Mouse (Mus musculus): Measurements from ENCODE around the gene Gm17402. TPM values are rescaled to one million over a fixed set of nuclear protein-coding genes. Genes with fewer than 3 reads are reported as not detected.

The Gm17402 gene
- not detected in 2 replicates for polyA plus RNA-seq (2015; fragmentation: Nextera tagmentation; extraction: Ambion mirVana)

DNA sequence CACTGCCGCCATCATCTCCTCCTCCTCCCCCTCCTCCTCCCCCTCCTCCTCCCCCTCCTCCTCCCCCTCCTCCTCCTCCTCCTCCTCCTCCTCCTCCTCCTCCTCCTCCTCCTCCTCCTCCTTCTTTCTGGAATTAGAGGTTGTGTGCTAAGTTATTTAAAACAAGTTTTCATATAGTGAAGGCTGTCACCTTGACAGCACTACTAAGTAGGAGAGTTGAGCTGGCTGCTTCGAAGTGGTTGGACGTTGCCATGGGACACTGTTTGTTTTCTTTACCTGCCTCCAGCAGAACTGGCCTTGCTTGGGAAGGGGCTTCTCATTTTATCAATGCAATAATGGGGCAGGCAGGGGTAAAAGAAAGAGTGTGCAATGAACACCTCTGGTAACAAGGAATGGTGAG, at the start of gene Gm17402:
Gene Gm17402, minus strand, starts transcription at position 101 of the 400 bp plus-strand sequence.
- TF ChIP-seq EP300 (IDR thresholded peaks at IDR 0.05) (no peak), CTCF (IDR thresholded peaks at IDR 0.05) (no peak)
- Histone ChIP-seq H3K36me3 (ENCODE audit: insufficient read depth, low read length) (no peaks in the 10 kb centered on the region), H3K4me3 (ENCODE audit: low read depth, low read length) (peak within 1 kb of the TSS; percentile 36), H3K9ac (replicated peaks; ENCODE audit: low read depth) (no peak within 1 kb of the TSS), H3K9me3 (ENCODE audit: low read length) (no peaks in the 10 kb centered on the region), H3K27me3 (replicated peaks; ENCODE audit: insufficient read depth, low read length) (no peaks in the 10 kb centered on the region), H3K4me1 (ENCODE audit: insufficient read depth, low read depth, low read length) (no peaks in the 10 kb centered on the region), H3K4me2 (replicated peaks; ENCODE audit: low read depth, low read length) (peak within 1 kb of the TSS; percentile 62), H3K27ac (ENCODE audit: low read length) (no peak within 1 kb of the TSS)
- ATAC-seq (no peak), DNase-seq (ENCODE audit: low spot score) (no peak)
- 24% methylated on average over 3 of the region's 3 CpGs for WGBS

DNA sequence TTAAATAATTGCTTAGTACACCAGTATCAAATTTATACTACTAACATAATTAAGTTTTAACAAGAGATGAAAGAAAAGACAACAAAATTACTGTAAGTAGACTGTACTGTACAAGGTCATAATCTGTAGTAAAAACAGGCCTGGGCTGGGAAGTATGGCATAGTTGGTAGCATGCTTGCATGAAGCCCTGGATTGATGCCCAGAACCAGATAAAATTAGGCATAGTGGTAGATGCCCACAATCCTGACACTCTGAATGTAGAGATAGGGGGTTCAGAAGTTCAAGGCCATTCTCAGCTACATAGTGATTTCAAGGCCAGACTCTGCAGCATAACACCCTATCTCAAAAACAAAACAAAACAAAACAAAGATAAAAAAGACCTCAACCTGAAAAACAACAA, 3.3 kb upstream of the Gm17402 start:
- Histone ChIP-seq H3K4me3 (ENCODE audit: low read depth, low read length) (no peak overlapping the region), H3K4me1 (ENCODE audit: insufficient read depth, low read depth, low read length) (no peaks in the 10 kb centered on the region), H3K36me3 (ENCODE audit: insufficient read depth, low read length) (no peaks in the 10 kb centered on the region), H3K27me3 (replicated peaks; ENCODE audit: insufficient read depth, low read length) (no peaks in the 10 kb centered on the region), H3K9me3 (ENCODE audit: low read length) (no peaks in the 10 kb centered on the region), H3K4me2 (replicated peaks; ENCODE audit: low read depth, low read length) (no peak overlapping the region), H3K27ac (ENCODE audit: low read length) (no peak overlapping the region), H3K9ac (replicated peaks; ENCODE audit: low read depth) (no peak overlapping the region)
- no peak for TF ChIP-seq CTCF (IDR thresholded peaks at IDR 0.05)
- no peak for TF ChIP-seq EP300 (IDR thresholded peaks at IDR 0.05)
- no peak for DNase-seq (ENCODE audit: low spot score)
- no peak for ATAC-seq

DNA sequence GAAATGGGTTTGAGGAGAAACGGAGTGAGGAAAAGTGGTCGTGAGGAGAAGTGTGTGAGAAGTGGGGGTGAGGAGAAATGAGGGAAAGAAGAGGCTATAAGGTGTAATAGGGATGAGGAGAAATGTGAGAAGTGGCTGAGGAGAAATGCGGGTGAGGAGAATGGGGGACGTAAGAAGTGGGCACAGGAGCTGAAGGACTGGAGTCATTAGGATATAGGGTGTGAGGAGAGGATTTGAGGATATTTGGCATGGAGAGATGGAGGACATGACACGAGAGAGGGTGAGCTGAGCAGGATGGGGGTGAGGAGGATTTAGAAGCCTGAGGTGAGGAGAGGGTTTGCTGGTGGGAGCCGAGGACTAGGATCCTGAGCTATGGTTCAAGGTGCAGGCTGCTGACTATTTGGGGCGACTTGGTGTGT, 594 bp downstream of the Gm17402 start:
- Histone ChIP-seq H3K4me2 (replicated peaks; ENCODE audit: low read depth, low read length) (peak overlapping the region; percentile 62), H3K4me1 (ENCODE audit: insufficient read depth, low read depth, low read length) (no peaks in the 10 kb centered on the region), H3K36me3 (ENCODE audit: insufficient read depth, low read length) (no peaks in the 10 kb centered on the region), H3K27ac (ENCODE audit: low read length) (no peak overlapping the region), H3K9ac (replicated peaks; ENCODE audit: low read depth) (no peak overlapping the region), H3K27me3 (replicated peaks; ENCODE audit: insufficient read depth, low read length) (no peaks in the 10 kb centered on the region), H3K9me3 (ENCODE audit: low read length) (no peaks in the 10 kb centered on the region), H3K4me3 (ENCODE audit: low read depth, low read length) (peak overlapping the region; percentile 36)
- peak; percentile 16 for DNase-seq (ENCODE audit: low spot score)
- 28% methylated on average over 7 of the region's 7 CpGs for WGBS
- no peak for TF ChIP-seq CTCF (IDR thresholded peaks at IDR 0.05)
- TF ChIP-seq EP300 (IDR thresholded peaks at IDR 0.05), result no peak
- ATAC-seq, result peak; percentile 12; the same call in 1 of the 2 replicates

DNA sequence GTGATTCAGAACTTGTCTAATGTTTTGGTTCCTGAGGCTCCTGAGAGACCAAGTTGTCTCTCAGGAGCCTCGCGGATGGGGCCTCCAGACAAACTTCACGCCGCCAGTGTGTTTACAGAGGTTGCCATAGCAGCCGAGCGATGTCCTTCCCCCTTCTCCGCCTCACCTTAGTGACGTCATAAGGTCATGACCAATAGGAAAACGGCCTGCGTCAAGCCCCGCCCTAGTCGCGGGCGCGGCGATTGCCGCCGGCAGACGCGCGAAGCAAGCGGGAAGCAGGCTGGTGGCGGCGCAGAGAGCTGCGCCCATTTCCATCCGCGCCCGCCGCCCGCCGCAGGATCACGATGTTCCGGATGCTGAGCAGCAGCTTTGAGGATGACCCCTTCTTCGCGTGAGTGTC, 1.1 kb downstream of the Gm17402 start, which contains the start of gene Mlf1:
Gene Mlf1, plus strand, starts transcription at position 226 of the 400 bp plus-strand sequence.
- Histone ChIP-seq H3K4me1 (ENCODE audit: insufficient read depth, low read depth, low read length) (no peaks in the 10 kb centered on the region), H3K9me3 (ENCODE audit: low read length) (no peaks in the 10 kb centered on the region), H3K9ac (replicated peaks; ENCODE audit: low read depth) (no peak within 1 kb of the TSS), H3K4me3 (ENCODE audit: low read depth, low read length) (peak within 1 kb of the TSS; percentile 36), H3K27me3 (replicated peaks; ENCODE audit: insufficient read depth, low read length) (no peaks in the 10 kb centered on the region), H3K36me3 (ENCODE audit: insufficient read depth, low read length) (no peaks in the 10 kb centered on the region), H3K27ac (ENCODE audit: low read length) (no peak within 1 kb of the TSS), H3K4me2 (replicated peaks; ENCODE audit: low read depth, low read length) (peak within 1 kb of the TSS; percentile 62)
- ATAC-seq (peak; percentile 97), DNase-seq (ENCODE audit: low spot score) (peak; percentile 90)
- TF ChIP-seq EP300 (IDR thresholded peaks at IDR 0.05) (no peak), CTCF (IDR thresholded peaks at IDR 0.05) (no peak)
- WGBS, result under 1% methylated on average over 35 of the region's 35 CpGs

DNA sequence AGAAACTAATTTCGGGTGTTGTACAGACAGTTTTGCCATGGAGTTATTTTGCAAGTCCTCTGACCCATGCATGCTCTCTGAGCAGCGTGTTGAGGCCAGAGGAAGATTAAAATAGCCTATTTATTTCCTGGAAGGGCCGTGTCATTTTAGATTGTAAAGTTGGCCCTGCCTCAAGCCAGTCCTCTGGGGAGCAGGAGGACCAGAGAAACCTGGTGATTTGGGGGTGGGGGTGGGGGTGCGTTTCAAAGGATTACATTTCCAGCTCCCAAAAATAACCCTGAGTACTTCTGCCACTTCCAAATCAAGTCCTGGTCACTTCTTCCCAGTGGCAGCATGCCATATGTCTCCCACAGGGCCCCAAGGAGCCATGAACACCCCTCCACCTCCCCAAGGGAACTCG, 2.2 kb downstream of the Gm17402 start:
- DNase-seq (ENCODE audit: low spot score) (peak; percentile 8), ATAC-seq (no peak)
- no peaks in the 10 kb centered on the region for H3K36me3 ChIP-seq (ENCODE audit: insufficient read depth, low read length)
- no peak overlapping the region for H3K4me2 ChIP-seq (replicated peaks; ENCODE audit: low read depth, low read length)
- WGBS, result 40% methylated on average over 5 of the region's 5 CpGs
- H3K4me1 ChIP-seq (ENCODE audit: insufficient read depth, low read depth, low read length), result no peaks in the 10 kb centered on the region
- no peak overlapping the region for H3K9ac ChIP-seq (replicated peaks; ENCODE audit: low read depth)
- TF ChIP-seq EP300 (IDR thresholded peaks at IDR 0.05), result no peak
- no peaks in the 10 kb centered on the region for H3K9me3 ChIP-seq (ENCODE audit: low read length)
- no peaks in the 10 kb centered on the region for H3K27me3 ChIP-seq (replicated peaks; ENCODE audit: insufficient read depth, low read length)
- no peak overlapping the region for H3K4me3 ChIP-seq (ENCODE audit: low read depth, low read length)
- no peak overlapping the region for H3K27ac ChIP-seq (ENCODE audit: low read length)

DNA sequence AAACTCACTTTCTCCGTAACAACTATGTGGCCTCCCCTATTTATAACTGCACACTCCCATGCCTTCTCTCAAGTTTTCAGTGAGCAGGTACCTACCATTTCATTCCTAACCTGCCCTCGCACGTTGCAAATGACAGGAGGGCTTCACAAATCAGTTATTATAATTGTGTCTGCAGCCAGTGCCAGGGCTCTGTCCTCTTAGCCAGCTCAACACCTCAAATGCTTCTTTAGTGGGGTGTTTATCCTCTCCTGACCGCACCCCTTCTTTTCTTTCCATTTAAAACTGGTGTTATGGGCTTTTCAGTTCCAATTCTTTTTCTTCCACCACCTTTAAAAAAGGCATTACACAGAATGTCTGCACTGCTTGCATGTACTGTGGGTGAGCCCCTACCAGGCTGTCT, 2.8 kb downstream of the Gm17402 start:
- H3K27ac ChIP-seq (ENCODE audit: low read length), result no peak overlapping the region
- no peak for DNase-seq (ENCODE audit: low spot score)
- no peaks in the 10 kb centered on the region for H3K9me3 ChIP-seq (ENCODE audit: low read length)
- 67% methylated on average over 4 of the region's 4 CpGs for WGBS
- ATAC-seq, result no peak
- no peaks in the 10 kb centered on the region for H3K27me3 ChIP-seq (replicated peaks; ENCODE audit: insufficient read depth, low read length)
- no peak for TF ChIP-seq EP300 (IDR thresholded peaks at IDR 0.05)
- no peak for TF ChIP-seq CTCF (IDR thresholded peaks at IDR 0.05)
- H3K4me2 ChIP-seq (replicated peaks; ENCODE audit: low read depth, low read length), result no peak overlapping the region
- no peaks in the 10 kb centered on the region for H3K36me3 ChIP-seq (ENCODE audit: insufficient read depth, low read length)
- H3K4me3 ChIP-seq (ENCODE audit: low read depth, low read length), result no peak overlapping the region
- no peaks in the 10 kb centered on the region for H3K4me1 ChIP-seq (ENCODE audit: insufficient read depth, low read depth, low read length)
- H3K9ac ChIP-seq (replicated peaks; ENCODE audit: low read depth), result no peak overlapping the region
